Mouse (Mus musculus) bone marrow macrophage, adult 2 months (primary cell): ENCODE results near the gene Hjurp. TPM values are rescaled to one million over a fixed set of nuclear protein-coding genes. Genes with fewer than 3 reads are reported as not detected.

Experiments
- H3K27ac ChIP-seq: 2 replicates; pipeline ENCODE4 v1.5.1; 2012; ENCODE audit warnings: low read depth, low read length; ENCODE audit not compliant: insufficient read depth
- H3K4me1 ChIP-seq: 2 replicates; pipeline ENCODE4 v1.6.1; 2012; ENCODE audit warnings: low read length; ENCODE audit not compliant: control insufficient read depth, insufficient read depth
- H3K4me3 ChIP-seq: 2 replicates; pipeline ENCODE4 v1.5.1; 2012; ENCODE audit warnings: mild to moderate bottlenecking, low read length, moderate library complexity; ENCODE audit not compliant: insufficient read depth
- CTCF ChIP-seq: IDR thresholded peaks from 2 replicates; pipeline ENCODE4 v1.5.1; 2012; ENCODE audit warnings: low read depth, mild to moderate bottlenecking, low read length, moderate library complexity
- POLR2A ChIP-seq: IDR thresholded peaks from 2 replicates; pipeline ENCODE4 v1.6.1; 2012; ENCODE audit warnings: mild to moderate bottlenecking, low read depth, low read length, borderline replicate concordance
- polyA plus RNA-seq: library from polyadenylated mRNA; stranded (reverse); fragments of >200 nt; gene quantifications from 2 replicates; pipeline ENCODE4 v1.2.4, GENCODE M21; 2012; ENCODE audit not compliant: missing spikeins, insufficient read depth, insufficient read length

Gene Hjurp
- polyA plus RNA-seq, 1 experiment = 69.1 TPM

GRCm38 (mm10) chr1:88255989-88256754 lies 21.3 kb downstream of the Hjurp start:
- Histone ChIP-seq H3K27ac (no peak overlapping the region), H3K4me1 (no peaks in the 10 kb centered on the region), H3K4me3 (no peak overlapping the region)
- TF ChIP-seq POLR2A (no peak), CTCF (no peak)

GRCm38 (mm10) chr1:88255466-88255857 lies 22.0 kb downstream of the Hjurp start:
- H3K4me3 ChIP-seq = no peak overlapping the region
- TF ChIP-seq CTCF (no peak), POLR2A (no peak)
- no peaks in the 10 kb centered on the region for H3K4me1 ChIP-seq
- no peak overlapping the region for H3K27ac ChIP-seq

- Histone ChIP-seq H3K4me3 (no peak overlapping the region), H3K4me1 (no peaks in the 10 kb centered on the region), H3K27ac (no peak overlapping the region)
- TF ChIP-seq CTCF (no peak), POLR2A (no peak)
Observed at GRCm38 (mm10) chr1:88254793-88255465, 22.5 kb downstream of the Hjurp start.

- no peak overlapping the region for H3K27ac ChIP-seq
- H3K4me3 ChIP-seq = no peak overlapping the region
- no peak for TF ChIP-seq POLR2A
- no peak for TF ChIP-seq CTCF
- no peaks in the 10 kb centered on the region for H3K4me1 ChIP-seq
Observed at GRCm38 (mm10) chr1:88253540-88253939, 23.9 kb downstream of the Hjurp start.

- TF ChIP-seq POLR2A (no peak), CTCF (no peak)
- Histone ChIP-seq H3K4me3 (no peak overlapping the region), H3K4me1 (no peaks in the 10 kb centered on the region), H3K27ac (no peak overlapping the region)
Observed at GRCm38 (mm10) chr1:88253106-88253505, 24.3 kb downstream of the Hjurp start.

GRCm38 (mm10) chr1:88250023-88250422 lies 27.4 kb downstream of the Hjurp start:
- TF ChIP-seq CTCF = no peak
- Histone ChIP-seq H3K27ac (no peak overlapping the region), H3K4me3 (no peak overlapping the region), H3K4me1 (no peaks in the 10 kb centered on the region)

- Histone ChIP-seq H3K4me3 (no peak overlapping the region), H3K4me1 (no peaks in the 10 kb centered on the region), H3K27ac (no peak overlapping the region)
- no peak for TF ChIP-seq POLR2A
- TF ChIP-seq CTCF = no peak
Observed at GRCm38 (mm10) chr1:88249596-88249995, 27.8 kb downstream of the Hjurp start.

GRCm38 (mm10) chr1:88248658-88249057 lies 28.8 kb downstream of the Hjurp start:
- TF ChIP-seq POLR2A (no peak), CTCF (no peak)
- Histone ChIP-seq H3K27ac (no peak overlapping the region), H3K4me3 (no peak overlapping the region), H3K4me1 (no peaks in the 10 kb centered on the region)

- Histone ChIP-seq H3K4me3 (no peak overlapping the region), H3K4me1 (no peaks in the 10 kb centered on the region), H3K27ac (no peak overlapping the region)
- TF ChIP-seq POLR2A (no peak), CTCF (no peak)
Observed at GRCm38 (mm10) chr1:88247660-88248059, 29.8 kb downstream of the Hjurp start.

- Histone ChIP-seq H3K4me1 (no peaks in the 10 kb centered on the region), H3K4me3 (no peak overlapping the region), H3K27ac (no peak overlapping the region)
- TF ChIP-seq CTCF (no peak), POLR2A (no peak)
Observed at GRCm38 (mm10) chr1:88246386-88246785, 31.0 kb downstream of the Hjurp start.

GRCm38 (mm10) chr1:88245881-88246280 lies 31.6 kb downstream of the Hjurp start:
- Histone ChIP-seq H3K27ac (no peak overlapping the region), H3K4me3 (no peak overlapping the region), H3K4me1 (no peaks in the 10 kb centered on the region)
- TF ChIP-seq POLR2A = no peak
- no peak for TF ChIP-seq CTCF
